Mouse (Mus musculus) forebrain, postnatal 0 days (tissue): Measurements from ENCODE around the gene Gnas. TPM values are rescaled to one million over a fixed set of nuclear protein-coding genes. Genes with fewer than 3 reads are reported as not detected.

Source experiments
- ATAC-seq: fragments of 200-750 bp; cut with Nextera tagmentation; 2 replicates; pipeline ENCODE4 v1.8.0; 2017; ENCODE audit warnings: mild to moderate bottlenecking, moderate library complexity
- DNase-seq: peaks from one replicate; pipeline ENCODE4 v3.0.0-alpha.2; 2015
- H3K27ac ChIP-seq: fragments of 300-500 bp; sonication (generic); 2 replicates; pipeline ENCODE4 v1.5.1; 2014; ENCODE audit warnings: low read depth, mild to moderate bottlenecking, antibody characterized with exemption, low read length, moderate library complexity, mixed read lengths
- H3K27me3 ChIP-seq: fragments of 300-500 bp; sonication (generic); 2 replicates; pipeline ENCODE4 v1.6.1; 2014; ENCODE audit warnings: mild to moderate bottlenecking, low read length, mixed read lengths; ENCODE audit not compliant: insufficient read depth
- H3K36me3 ChIP-seq: fragments of 300-500 bp; sonication (generic); 2 replicates; pipeline ENCODE4 v1.6.1; 2014; ENCODE audit warnings: mild to moderate bottlenecking, moderate library complexity; ENCODE audit not compliant: insufficient read depth
- H3K4me1 ChIP-seq: fragments of 300-500 bp; sonication (generic); 2 replicates; pipeline ENCODE4 v1.6.1; 2014; ENCODE audit warnings: antibody characterized with exemption; ENCODE audit not compliant: insufficient read depth
- H3K4me2 ChIP-seq: fragments of 300-500 bp; sonication (generic); 2 replicates; pipeline ENCODE4 v1.6.1; 2014; ENCODE audit warnings: low read depth, mild to moderate bottlenecking, moderate library complexity
- H3K4me3 ChIP-seq: fragments of 300-500 bp; sonication (generic); 2 replicates; pipeline ENCODE4 v1.5.1; 2014; ENCODE audit warnings: low read depth, low read length, mixed read lengths
- H3K9ac ChIP-seq: fragments of 300-500 bp; sonication (generic); 2 replicates; pipeline ENCODE4 v1.6.1; 2014; ENCODE audit warnings: mild to moderate bottlenecking
- H3K9me3 ChIP-seq: fragments of 300-500 bp; sonication (generic); 2 replicates; pipeline ENCODE4 v1.6.1; 2016; ENCODE audit warnings: low read length
- CTCF ChIP-seq: sonication (generic); IDR thresholded peaks from 2 replicates; pipeline ENCODE4 v1.5.1; 2016; ENCODE audit warnings: antibody characterized with exemption, control low read depth, low read depth
- WGBS: fragments of 180-500 bp; shearing (Covaris S2); extraction: QIAGEN DNeasy Blood & Tissue Kit; methylation state at CpG from one replicate; pipeline ENCODE4 v1.1.7; 2014; 5-methylcytosine and 5-hydroxymethylcytosine counted together
- polyA plus RNA-seq: library from polyadenylated mRNA; unstranded; fragments of >200 nt; fragmentation: Nextera tagmentation; extraction: Ambion mirVana; gene quantifications from 2 replicates; pipeline ENCODE4 v1.2.1, GENCODE M21; 2015
- total RNA-seq: library from RNA; depleted of rRNA; stranded (reverse); fragments of >200 nt; gene quantifications from 2 replicates; pipeline ENCODE4 v1.2.3, GENCODE M21; 2014

Gene Gnas
- total and polyA plus RNA-seq, 2 experiments from 2014 or later: 1,512 to 1,604 TPM

DNA sequence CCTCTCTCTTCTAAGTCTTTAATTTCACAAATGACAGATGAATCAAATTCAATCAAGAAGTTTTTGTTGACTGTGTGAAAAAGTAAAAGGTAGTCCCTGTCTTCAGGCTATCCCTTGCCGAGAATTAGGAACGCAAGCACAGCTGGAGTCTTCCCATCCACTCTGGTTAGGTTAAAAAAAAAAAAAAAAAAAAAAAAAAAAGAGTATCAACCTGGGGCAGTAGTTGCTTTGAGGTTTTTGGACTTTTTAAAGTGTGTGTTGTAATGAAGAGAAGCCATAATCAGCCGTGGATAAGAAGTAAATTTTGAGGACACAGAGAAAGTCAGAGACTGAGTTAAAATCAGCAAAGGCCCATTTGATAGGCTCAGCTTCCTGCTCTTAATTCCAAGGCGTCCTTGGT lies 41.9 kb downstream of the Gnas start:
- Histone ChIP-seq H3K27me3 (no peaks in the 10 kb centered on the region), H3K4me1 (no peaks in the 10 kb centered on the region), H3K36me3 (no peaks in the 10 kb centered on the region), H3K9ac (no peak overlapping the region), H3K27ac (no peak overlapping the region), H3K4me3 (no peak overlapping the region), H3K9me3 (no peaks in the 10 kb centered on the region), H3K4me2 (no peak overlapping the region)
- no peak for ATAC-seq
- 69% methylated on average over 4 of the region's 4 CpGs for WGBS
- no peak for TF ChIP-seq CTCF
- DNase-seq: no peak

GRCm38 (mm10) chr2:174326481-174326880 lies 42.4 kb downstream of the Gnas start:
- Histone ChIP-seq H3K36me3 (no peaks in the 10 kb centered on the region), H3K4me2 (peak overlapping the region; percentile 65), H3K27me3 (no peaks in the 10 kb centered on the region), H3K27ac (no peak overlapping the region), H3K4me3 (peak overlapping the region; percentile 96), H3K9ac (no peak overlapping the region), H3K9me3 (no peaks in the 10 kb centered on the region), H3K4me1 (no peaks in the 10 kb centered on the region)
- no peak for ATAC-seq
- DNase-seq: no peak
- 58% methylated on average over 8 of the region's 8 CpGs for WGBS
- TF ChIP-seq CTCF: no peak

- H3K4me1 ChIP-seq: peaks cover 4% of the 10 kb centered on the region; the same call in 1 of the 2 replicates
- 54% methylated on average over 64 of the region's 64 CpGs for WGBS
- peak overlapping the region; percentile 96 for H3K4me3 ChIP-seq
- peak overlapping the region; percentile 65 for H3K4me2 ChIP-seq
- no peaks in the 10 kb centered on the region for H3K9me3 ChIP-seq
- TF ChIP-seq CTCF: no peak
- peak overlapping the region; percentile 54 for H3K9ac ChIP-seq
- ATAC-seq (peak; percentile 78), DNase-seq (peak; percentile 92)
- H3K27me3 ChIP-seq: no peaks in the 10 kb centered on the region
- H3K36me3 ChIP-seq: no peaks in the 10 kb centered on the region
- no peak overlapping the region for H3K27ac ChIP-seq
Measured at GRCm38 (mm10) chr2:174327295-174327981, 43.3 kb downstream of the Gnas start.

- DNase-seq: no peak
- H3K4me3 ChIP-seq: peak overlapping the region; percentile 96
Measured at GRCm38 (mm10) chr2:174328358-174328905, 44.3 kb downstream of the Gnas start.

DNA sequence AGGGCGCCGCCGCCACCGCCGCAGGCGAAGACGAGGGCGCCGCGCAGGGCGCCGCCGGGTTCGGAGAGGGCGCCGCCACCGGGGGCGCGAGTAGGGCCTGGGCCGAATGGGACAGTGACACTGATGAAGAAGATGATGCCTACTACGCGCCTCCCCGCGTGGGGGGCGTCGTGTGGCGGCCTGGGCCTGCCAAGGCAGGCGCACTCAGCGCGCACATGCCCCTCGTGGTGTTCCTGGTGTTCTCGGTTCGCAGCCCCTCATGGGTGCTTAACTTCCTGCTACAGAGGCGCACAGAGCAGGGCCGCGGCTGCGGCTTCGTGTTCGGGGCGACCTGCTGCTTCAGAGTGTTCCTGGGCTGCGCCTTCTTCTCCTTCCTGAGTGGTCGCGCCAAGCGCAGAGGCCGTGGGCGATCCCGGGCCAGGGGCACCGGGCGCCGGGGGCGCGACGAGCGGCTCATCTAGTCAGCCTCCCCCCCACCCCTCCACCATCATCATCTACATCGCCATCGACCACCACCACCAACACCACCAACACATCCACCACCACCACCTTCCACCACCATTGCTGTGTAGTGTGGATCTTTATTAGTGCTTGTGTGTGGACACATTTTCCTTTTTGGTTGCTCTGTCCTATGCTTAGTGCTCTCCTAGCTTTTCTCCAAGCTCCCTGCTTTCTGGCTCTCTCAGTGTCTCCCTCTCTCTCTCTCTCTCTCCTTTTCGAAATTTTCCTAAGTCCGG lies 45.0 kb downstream of the Gnas start:
- H3K4me1 ChIP-seq: peaks cover 14% of the 10 kb centered on the region; the same call in 1 of the 2 replicates
- peak overlapping the region; percentile 65 for H3K4me2 ChIP-seq
- no peaks in the 10 kb centered on the region for H3K27me3 ChIP-seq
- TF ChIP-seq CTCF: no peak
- H3K9me3 ChIP-seq: no peaks in the 10 kb centered on the region
- no peaks in the 10 kb centered on the region for H3K36me3 ChIP-seq
- no peak for ATAC-seq
- H3K4me3 ChIP-seq: peak overlapping the region; percentile 96
- WGBS: 48% methylated on average over 58 of the region's 58 CpGs
- H3K27ac ChIP-seq: peak overlapping the region; percentile 98
- DNase-seq: peak; percentile 39
- H3K9ac ChIP-seq: peak overlapping the region; percentile 99

More at GRCm38 (mm10) chr2:174328358-174328905, 44.3 kb downstream of the Gnas start:
- no peak for TF ChIP-seq CTCF
- Histone ChIP-seq H3K9ac (peak overlapping the region; percentile 99), H3K36me3 (no peaks in the 10 kb centered on the region), H3K27me3 (no peaks in the 10 kb centered on the region), H3K4me2 (peak overlapping the region; percentile 65), H3K27ac (no peak overlapping the region), H3K9me3 (no peaks in the 10 kb centered on the region), H3K4me1 (peaks cover 7% of the 10 kb centered on the region; the same call in 1 of the 2 replicates)
- no peak for ATAC-seq
- WGBS: 55% methylated on average over 46 of the region's 46 CpGs

- Histone ChIP-seq H3K4me1 (peaks cover 17% of the 10 kb centered on the region; the same call in 1 of the 2 replicates), H3K27ac (peak overlapping the region; percentile 98), H3K27me3 (no peaks in the 10 kb centered on the region), H3K4me3 (peak overlapping the region; percentile 96), H3K9me3 (no peaks in the 10 kb centered on the region), H3K4me2 (peak overlapping the region; percentile 65), H3K36me3 (no peaks in the 10 kb centered on the region), H3K9ac (peak overlapping the region; percentile 99)
- 2% methylated on average over 68 of the region's 131 CpGs for WGBS
- DNase-seq: peak; percentile 89
- ATAC-seq: peak; percentile 79
- peak; percentile 46 for TF ChIP-seq CTCF
Measured at GRCm38 (mm10) chr2:174329663-174330615, 45.8 kb downstream of the Gnas start.
